Mouse (Mus musculus): ENCODE data around the gene Ldhd. TPM values are rescaled to one million over a fixed set of nuclear protein-coding genes. Genes with fewer than 3 reads are reported as not detected.

The Ldhd gene
- total RNA-seq, 2 experiments from 2014 or later, result 3.2 to 5.4 TPM

- intact Hi-C loops (cut with DNase I), result no loop called here
- DNase-seq (ENCODE audit: low spot score in 2 of 2), result no peak
These were observed 30.3 kb downstream of the Ldhd start for GRCm38 (mm10) chr8:111599707-111600444.

- no peak for DNase-seq (ENCODE audit: low spot score in 2 of 2)
- intact Hi-C loops (cut with DNase I), result no loop called here
These were observed 32.9 kb downstream of the Ldhd start for GRCm38 (mm10) chr8:111597310-111597709.

- intact Hi-C loops (cut with DNase I), result no loop called here
- DNase-seq (ENCODE audit: low spot score in 2 of 2), result no peak
These were observed 33.7 kb downstream of the Ldhd start for GRCm38 (mm10) chr8:111596485-111596821.

GRCm38 (mm10) chr8:111595712-111596484 lies 34.3 kb downstream of the Ldhd start:
- DNase-seq (ENCODE audit: low spot score in 2 of 2), result peak; percentile 24 to 44
- intact Hi-C loops (cut with DNase I), result no loop called here

- DNase-seq (ENCODE audit: low spot score in 2 of 2), result no peak
- intact Hi-C loops (cut with DNase I), result no loop called here
These were observed 35.2 kb downstream of the Ldhd start for GRCm38 (mm10) chr8:111594951-111595350.

- no peak for DNase-seq (ENCODE audit: low spot score in 2 of 2)
- intact Hi-C loops (cut with DNase I), result no loop called here
These were observed 35.9 kb downstream of the Ldhd start for GRCm38 (mm10) chr8:111594044-111594840.

GRCm38 (mm10) chr8:111592390-111592910 lies 37.7 kb downstream of the Ldhd start:
- DNase-seq (ENCODE audit: low spot score in 2 of 2), result peak in 1 of 2 experiments; percentile 64
- intact Hi-C loops (cut with DNase I), result no loop called here

GRCm38 (mm10) chr8:111591176-111591575 lies 39.0 kb downstream of the Ldhd start:
- intact Hi-C loops (cut with DNase I), result no loop called here

GRCm38 (mm10) chr8:111590214-111590613 lies 40.0 kb downstream of the Ldhd start:
- DNase-seq (ENCODE audit: low spot score in 2 of 2), result no peak
- intact Hi-C loops (cut with DNase I), result no loop called here

More at GRCm38 (mm10) chr8:111591176-111591575, 39.0 kb downstream of the Ldhd start:
- DNase-seq (ENCODE audit: low spot score in 2 of 2), result no peak

GRCm38 (mm10) chr8:111588336-111588735 lies 41.8 kb downstream of the Ldhd start:
- intact Hi-C loops (cut with DNase I), result no loop called here
- DNase-seq (ENCODE audit: low spot score in 2 of 2), result no peak

- intact Hi-C loops (cut with DNase I), result no loop called here
- DNase-seq (ENCODE audit: low spot score in 2 of 2), result no peak
These were observed 42.6 kb downstream of the Ldhd start for GRCm38 (mm10) chr8:111587545-111588094.

GRCm38 (mm10) chr8:111584946-111585345 lies 45.2 kb downstream of the Ldhd start:
- intact Hi-C loops (cut with DNase I), result no loop called here
- no peak for DNase-seq (ENCODE audit: low spot score in 2 of 2)

GRCm38 (mm10) chr8:111582386-111582785 lies 47.8 kb downstream of the Ldhd start:
- DNase-seq (ENCODE audit: low spot score in 2 of 2), result no peak
- intact Hi-C loops (cut with DNase I), result no loop called here

- no peak for DNase-seq (ENCODE audit: low spot score in 2 of 2)
- intact Hi-C loops (cut with DNase I), result no loop called here
These were observed 49.9 kb downstream of the Ldhd start for GRCm38 (mm10) chr8:111580306-111580705.

- no peak for DNase-seq (ENCODE audit: low spot score in 2 of 2)
- intact Hi-C loops (cut with DNase I), result no loop called here
These were observed 50.9 kb downstream of the Ldhd start for GRCm38 (mm10) chr8:111579318-111579717.

GRCm38 (mm10) chr8:111577880-111578533 lies 52.2 kb downstream of the Ldhd start:
- DNase-seq (ENCODE audit: low spot score in 2 of 2), result no peak
- intact Hi-C loops (cut with DNase I), result no loop called here

- intact Hi-C loops (cut with DNase I), result no loop called here
- peak in 1 of 2 experiments; percentile 30 for DNase-seq (ENCODE audit: low spot score in 2 of 2)
These were observed 53.7 kb downstream of the Ldhd start for GRCm38 (mm10) chr8:111576501-111576900.

- intact Hi-C loops (cut with DNase I), result no loop called here
- DNase-seq (ENCODE audit: low spot score in 2 of 2), result no peak
These were observed 54.7 kb downstream of the Ldhd start for GRCm38 (mm10) chr8:111575492-111575891.

- intact Hi-C loops (cut with DNase I), result no loop called here
- no peak for DNase-seq (ENCODE audit: low spot score in 2 of 2)
These were observed 56.2 kb downstream of the Ldhd start for GRCm38 (mm10) chr8:111574016-111574415.
